Mouse (Mus musculus) left cerebral cortex, adult 18-20 months (tissue): Measurements from ENCODE around the gene Dennd4a. TPM values are rescaled to one million over a fixed set of nuclear protein-coding genes. Genes with fewer than 3 reads are reported as not detected.
A peak's percentile ranks its signal among the peaks of the same experiment; 100 is the strongest.
"Not testable (repeated sequence)": the region's sequence is repeated elsewhere in the genome, so short reads cannot be mapped to it uniquely, and the experiment has no call there.

Experiments
- DNase-seq, 2 experiments: peaks; one replicate each; pipeline ENCODE4 v3.0.0; 2021 to 2022; ENCODE audit warnings: low spot score in 2 of 2, mixed read lengths in 1 of 2
- total RNA-seq, 2 experiments: library from RNA; stranded (reverse); gene quantifications; 2 replicates each; pipeline ENCODE4 v1.2.3; 2021

Dennd4a gene
- total RNA-seq, 2 experiments from 2014 or later: 54.2 to 55.6 TPM

DNA sequence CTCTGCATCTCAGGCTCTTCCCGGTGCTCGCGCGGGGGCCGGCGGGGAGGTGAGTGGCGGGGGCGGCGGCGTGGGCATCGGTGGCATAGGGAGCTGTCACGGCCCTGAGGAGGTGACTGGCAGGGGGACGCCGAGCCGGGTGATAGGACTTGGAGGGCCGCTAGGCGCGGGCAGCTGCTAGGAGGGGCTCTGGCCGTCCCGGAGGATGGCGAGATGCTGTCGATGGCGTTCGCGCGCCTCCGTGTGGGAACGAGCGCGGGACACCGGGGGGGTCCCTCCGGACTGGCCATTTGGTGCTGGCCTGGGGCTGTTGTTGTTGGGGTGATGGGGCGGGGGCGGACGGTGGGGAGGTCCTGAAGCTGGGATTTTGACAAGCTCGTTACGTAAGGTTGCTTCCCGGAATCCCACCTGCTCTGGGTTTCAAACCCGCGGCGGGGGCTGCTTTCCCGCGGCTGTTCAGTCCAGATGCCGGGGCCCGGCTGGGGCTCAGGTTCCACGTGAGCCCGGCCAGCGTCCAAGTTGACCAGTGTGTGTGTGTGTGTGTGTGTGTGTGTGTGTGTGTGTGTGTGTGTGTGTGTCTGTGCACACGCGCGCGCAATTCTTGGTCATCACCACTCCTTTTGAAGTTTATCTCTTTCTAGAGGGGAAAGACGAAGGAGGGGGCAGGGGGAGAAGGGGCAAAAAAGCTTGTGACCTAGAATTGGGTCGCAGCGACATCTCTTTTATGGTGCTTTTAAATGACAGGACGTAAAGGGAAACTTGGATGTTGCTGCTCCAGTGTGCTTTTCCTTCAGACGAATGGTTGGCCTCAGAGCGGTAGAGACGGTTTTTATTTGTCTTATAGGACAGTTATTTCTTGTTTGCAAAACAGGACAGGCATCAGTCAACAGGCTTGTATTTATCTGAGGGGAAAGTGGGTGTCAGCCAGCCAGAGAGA lies 666 bp downstream of the Dennd4a start:
- peak; percentile 43 to 61 for DNase-seq

DNA sequence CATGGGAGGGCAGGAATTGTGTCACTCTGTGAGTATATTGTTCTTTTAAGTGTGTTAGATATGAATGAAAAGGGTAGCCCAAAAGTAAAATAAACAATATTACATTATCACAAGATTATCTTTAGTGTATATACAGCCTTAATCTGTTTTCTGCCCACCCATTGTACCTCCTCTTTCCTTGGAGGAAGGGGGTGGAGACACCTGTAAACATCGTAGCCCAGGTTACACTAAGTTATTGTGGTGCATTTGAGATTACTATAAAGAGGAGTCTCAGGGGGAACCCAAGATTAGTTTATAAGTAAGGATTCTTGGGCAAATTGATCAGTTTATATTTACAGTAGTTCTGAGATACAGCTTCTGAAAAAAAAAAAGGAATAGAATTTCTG lies 1.3 kb downstream of the Dennd4a start:
- no peak for DNase-seq

GRCm38 (mm10) chr9:64814273-64814672 lies 3.1 kb downstream of the Dennd4a start:
- no peak for DNase-seq

DNA sequence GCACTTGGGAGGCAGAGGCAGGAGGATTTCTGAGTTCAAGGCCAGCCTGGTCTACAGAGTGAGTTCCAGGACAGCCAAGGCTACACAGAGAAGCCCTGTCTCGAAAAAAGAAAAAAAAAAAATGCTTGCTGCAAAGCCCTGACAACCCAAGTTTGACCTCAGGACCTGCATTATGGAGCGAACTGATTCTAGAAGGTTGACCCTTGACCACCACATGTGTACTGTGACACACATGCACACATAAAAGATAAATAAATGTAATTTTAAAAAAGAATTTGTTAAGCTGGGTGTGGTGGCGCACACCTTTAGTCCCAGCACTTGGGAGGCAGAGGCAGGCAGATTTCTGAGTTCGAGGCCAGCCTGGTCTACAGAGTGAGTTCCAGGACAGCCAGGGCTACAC lies 8.5 kb downstream of the Dennd4a start:
- DNase-seq: not testable (repeated sequence)

- no peak for DNase-seq
Observed at GRCm38 (mm10) chr9:64820086-64820795, 9.1 kb downstream of the Dennd4a start.

DNA sequence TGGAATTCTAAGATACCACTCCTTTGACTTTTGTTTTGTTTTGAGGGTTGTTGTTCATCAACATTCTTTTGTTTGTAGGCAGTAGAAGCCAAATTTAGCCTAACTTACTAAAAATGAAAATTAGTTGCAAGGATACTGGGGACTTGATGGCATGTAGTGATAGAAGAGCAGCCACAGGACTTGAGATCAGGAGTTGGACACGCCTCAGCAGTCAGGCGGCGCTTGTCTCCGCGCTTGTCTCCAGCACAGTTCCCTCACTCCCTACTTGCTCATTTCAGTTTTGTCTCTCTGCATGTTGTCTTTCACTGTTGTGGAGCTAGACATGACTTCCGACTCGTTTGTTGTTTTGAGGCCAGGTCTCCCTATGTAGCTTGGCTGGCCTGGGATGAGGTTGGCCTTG lies 11.1 kb downstream of the Dennd4a start:
- no peak for DNase-seq

DNA sequence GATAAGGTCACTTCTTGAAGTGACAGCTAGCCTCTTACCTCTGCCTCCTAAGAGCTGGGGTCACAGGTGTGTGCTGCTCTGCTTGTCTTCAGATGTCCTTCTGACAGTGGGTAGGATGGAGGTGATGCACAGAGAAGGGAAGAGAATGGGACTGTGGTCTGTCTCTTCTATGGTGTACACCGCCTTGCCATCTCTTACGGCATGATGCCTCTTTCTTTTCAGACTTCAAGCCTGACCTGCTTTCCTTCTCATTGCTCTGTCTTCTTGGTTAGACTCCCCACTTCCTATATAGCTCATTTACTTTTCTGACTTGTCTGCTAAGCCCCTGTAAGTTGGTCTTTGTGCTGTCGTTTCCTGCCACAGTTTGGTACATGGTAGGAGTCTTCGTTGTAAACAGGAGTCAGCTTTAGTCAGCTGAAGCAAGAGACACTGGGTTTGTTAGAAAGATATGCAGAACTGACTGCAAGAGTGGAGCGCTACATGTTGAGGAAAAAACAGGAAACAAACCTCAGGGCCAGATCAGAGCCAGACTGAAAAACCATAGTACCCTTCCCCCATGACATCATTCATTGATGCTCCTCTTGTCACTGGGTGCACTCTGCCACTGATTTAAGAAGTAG lies 13.4 kb downstream of the Dennd4a start:
- no peak for DNase-seq

DNA sequence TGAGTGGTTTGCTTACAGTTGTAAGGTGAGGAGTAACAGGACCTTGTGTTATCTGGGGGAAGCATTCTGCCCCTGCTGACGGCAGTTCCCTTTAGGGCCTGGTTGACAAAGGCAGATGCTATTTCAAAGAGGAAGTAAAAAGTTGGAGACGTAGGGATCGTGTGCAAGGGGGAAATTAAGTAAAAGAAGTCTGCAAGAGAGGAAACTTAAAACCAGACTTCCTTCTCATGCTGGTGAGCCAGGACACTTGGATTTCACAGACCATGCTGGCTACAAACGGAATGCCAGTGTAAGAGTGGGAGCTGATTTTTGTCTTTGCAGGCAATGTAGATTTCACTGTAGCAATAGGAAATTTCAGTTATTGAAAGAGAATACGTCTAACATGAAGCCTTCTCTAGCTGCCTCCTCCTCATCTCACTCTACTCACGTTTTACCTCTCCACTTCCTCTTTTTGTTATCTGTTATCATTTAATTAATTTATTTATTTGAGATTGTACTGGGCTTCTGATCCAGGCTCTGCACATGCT lies 19.0 kb downstream of the Dennd4a start:
- no peak for DNase-seq

DNA sequence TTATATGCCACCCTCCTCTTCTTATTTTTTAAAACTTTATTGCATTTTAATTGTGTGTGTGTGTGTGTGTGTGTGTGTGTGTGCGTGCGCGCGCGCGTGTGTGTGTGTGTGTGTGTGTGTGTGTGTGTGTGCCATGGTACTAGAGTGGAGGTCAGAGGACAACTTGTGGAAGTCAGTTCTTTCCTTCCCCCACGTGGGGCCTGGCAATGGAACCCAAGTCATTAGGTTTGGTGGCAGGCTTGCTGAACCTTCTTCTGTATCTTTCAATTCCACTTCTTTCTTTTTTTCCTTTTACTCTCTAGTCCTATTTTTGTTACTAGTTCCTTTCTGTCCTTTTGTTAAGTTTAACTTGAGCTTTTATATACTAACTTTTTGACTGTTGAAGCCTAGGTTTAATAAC lies 19.5 kb downstream of the Dennd4a start:
- DNase-seq: no peak

DNA sequence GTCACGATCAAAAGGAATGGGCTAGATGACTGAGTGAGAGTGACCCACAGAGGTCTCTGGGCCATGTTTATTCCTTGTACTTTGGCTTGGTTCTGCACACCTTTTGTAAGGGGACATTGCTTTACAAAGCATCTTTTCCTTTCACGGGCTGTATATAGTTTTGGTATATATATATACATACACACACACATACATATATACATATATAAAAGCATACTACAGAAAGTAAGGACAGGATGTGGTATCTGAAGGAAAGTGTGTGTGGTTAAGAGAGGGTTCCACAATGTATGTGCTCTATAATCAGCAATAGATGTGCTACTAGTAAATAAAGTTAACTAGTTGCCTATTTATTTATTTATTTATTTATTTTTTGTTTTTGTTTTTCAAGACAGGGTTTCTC lies 20.6 kb downstream of the Dennd4a start:
- DNase-seq: no peak

- no peak for DNase-seq
Observed at GRCm38 (mm10) chr9:64834418-64834817, 23.3 kb downstream of the Dennd4a start.

DNA sequence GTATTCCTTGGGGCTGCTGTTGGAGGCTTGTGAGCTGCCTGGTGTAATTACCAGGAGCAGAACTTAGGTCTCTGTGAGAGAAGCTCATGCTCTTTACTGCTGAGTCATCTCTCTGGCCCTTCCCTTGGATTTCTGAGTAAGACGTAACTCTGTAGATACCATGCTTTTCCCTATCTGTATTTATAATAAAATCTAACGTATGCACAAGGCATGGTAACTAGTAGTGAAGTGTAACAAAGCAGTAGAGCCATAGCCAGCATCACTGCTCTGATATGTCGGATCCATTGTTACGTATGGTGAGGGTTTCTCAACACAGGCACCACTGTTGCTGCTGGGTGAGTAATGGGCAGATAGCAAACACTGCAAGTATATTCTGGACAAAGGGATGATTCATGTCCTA lies 34.2 kb downstream of the Dennd4a start:
- no peak for DNase-seq

GRCm38 (mm10) chr9:64849548-64849947 lies 38.4 kb downstream of the Dennd4a start:
- DNase-seq: no peak

DNA sequence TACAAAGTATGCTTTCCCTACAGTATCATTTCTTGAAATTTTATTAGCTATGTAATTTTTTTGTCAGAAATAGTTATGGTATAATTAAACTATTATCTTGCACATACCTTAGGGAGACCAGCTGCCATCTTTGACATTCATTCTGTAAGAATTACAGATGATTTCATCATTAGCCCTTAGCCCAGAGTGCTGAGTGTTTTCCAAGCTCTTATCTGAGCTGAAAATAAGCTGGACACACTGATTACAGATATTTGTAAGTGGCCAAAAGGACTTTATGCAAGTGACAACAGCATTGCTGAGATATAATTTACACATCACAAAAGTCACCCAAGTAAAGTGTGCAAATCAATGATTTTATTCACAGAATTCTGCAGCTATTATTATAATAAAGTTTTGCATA lies 48.9 kb downstream of the Dennd4a start:
- no peak for DNase-seq

DNA sequence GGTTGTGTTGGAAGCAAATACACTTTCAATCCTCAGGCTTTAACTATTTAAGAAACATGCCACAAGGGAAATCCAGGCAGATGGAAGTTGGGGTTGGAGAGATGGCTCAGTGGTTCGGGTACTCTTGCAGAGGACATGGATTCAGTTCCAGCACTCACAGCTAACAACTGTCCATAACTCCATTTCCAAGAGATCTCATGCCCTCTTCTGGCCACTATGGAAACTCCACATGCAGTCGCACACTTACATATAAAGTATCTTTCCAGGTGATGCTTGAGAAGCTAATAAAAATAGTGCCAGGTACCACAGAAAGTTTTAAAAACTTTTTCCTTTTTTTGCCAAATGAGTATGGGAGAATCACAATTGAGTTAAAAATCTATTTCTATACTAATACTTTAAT lies 51.5 kb downstream of the Dennd4a start:
- no peak for DNase-seq

DNA sequence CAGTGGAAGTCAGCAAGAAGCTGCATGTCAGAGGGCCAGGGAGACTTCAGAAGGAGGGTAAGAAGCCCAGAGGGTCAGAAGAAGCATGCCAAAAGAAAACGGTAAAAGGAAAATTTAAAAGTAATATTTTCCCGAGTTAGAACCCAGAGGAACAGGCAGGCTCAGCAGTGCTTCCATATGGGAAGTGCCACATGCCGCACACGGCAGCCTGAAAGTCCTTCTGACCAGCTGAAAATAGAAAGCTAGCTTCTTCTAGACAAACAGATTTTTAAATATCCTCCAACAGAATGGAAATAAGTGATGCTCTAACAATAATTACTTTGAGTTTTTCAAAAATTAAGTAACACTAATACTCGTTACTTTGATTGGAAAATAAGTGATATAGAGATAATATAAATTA lies 74.9 kb downstream of the Dennd4a start:
- no peak for DNase-seq

DNA sequence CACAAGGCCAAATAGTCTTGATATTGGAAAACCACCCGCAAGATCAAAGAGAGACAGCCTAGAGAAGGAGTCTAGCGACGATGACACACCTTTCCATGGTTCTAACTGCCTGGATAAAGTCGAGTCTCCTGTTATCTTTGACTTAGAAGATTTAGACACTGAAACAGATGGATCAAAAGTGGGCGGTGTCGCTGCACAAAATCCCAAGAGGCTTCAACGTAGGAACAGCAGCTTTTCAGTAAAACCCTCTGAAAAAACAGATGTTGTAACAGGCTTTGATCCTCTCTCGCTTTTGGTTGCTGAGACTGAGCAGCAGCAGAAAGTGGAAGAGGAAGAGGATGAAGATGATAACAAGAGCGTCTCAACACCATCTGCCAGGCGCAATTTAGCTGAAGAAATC lies 85.5 kb downstream of the Dennd4a start:
- peak in 1 of 2 experiments; percentile 28 for DNase-seq

DNA sequence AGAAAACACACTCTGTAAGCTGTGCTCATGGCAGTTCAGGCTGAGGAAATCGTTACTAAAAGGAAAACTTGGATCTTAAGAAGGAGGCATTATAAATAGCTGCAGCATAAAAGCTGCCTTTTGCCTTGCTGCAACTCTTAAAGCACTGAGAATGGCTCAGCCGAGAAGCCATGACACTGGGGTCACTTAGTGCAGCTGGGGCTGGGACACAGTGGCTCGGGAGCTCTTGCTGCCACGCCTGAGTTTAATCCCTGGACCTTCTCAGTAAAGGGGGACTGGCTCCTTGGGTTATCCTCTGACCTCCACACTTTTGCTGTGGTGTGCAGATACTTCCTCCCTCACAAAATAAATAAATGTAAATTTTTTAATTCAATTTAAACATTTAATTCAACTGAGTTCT lies 91.7 kb downstream of the Dennd4a start:
- DNase-seq: no peak

DNA sequence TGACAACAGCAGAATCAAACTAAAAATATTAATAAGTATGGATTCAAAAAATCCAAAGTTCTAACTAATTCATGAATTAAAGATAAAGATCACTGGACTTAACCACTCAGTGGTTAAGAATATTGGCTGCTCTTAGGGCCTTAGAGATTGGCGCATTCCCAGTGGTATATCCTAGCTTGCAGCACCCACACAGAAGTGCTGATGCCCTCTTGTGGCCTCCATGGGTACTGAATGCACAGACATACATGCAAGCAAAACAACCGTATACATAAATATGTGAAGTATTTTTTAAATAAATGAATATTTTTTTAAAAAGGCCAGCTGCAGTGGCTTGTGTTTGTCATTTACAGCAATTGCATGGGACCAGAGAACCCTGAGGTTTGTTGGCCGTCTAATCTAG lies 92.2 kb downstream of the Dennd4a start:
- DNase-seq: peak; percentile 63 to 72

GRCm38 (mm10) chr9:64904917-64905640 lies 93.9 kb downstream of the Dennd4a start:
- no peak for DNase-seq

DNA sequence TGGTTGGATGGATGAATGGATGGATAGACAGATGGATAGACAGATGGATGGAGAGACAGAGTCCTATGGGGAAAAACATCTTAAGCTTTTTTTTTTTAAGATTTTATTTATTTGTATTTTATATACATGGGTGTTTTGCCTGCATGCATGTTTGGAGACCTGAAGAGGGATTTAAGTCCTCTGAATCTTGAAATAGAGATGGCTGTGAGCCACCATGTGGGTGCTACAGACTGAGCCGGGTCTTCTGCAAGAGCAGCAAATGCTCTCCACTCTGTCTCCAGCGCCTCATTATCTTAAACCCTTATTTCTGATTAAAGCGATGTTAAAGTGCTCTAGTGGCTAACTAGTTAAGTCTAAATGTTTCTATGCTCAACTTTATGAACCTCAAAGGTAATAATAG lies 96.3 kb downstream of the Dennd4a start:
- no peak for DNase-seq
